Mouse (Mus musculus) embryonic fibroblast, embryonic 13.5 days (primary cell): ENCODE results near the gene Homer3.

Source experiments
- CTCF ChIP-seq: IDR thresholded peaks from 2 replicates; pipeline ENCODE4 v1.5.1; 2011; ENCODE audit warnings: mild to moderate bottlenecking, control low read depth, low read length, moderate library complexity, borderline replicate concordance; ENCODE audit not compliant: insufficient read depth
- POLR2A ChIP-seq: IDR thresholded peaks from 2 replicates; pipeline ENCODE4 v1.6.1; 2011; ENCODE audit warnings: low read depth, mild to moderate bottlenecking, control low read depth, low read length, moderate library complexity

DNA sequence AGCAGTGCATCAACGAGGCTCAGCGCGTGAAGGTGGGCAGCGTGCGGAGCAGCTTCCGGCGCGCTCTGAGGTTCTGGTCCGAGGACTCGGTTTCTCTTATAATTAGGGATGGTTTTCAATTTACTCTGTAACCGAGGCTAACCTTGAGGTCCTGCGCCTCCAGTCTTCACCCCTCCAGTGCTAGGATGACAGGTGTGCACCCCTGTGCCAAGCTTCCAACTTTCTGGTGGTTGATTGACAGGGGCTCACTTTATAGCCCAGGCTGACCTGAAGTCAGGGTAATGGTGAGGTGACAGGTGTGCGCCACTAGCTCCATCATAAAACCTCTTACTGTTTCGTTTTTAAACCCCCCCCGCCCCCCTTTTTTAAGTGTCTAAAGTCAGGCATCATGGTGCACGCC is 20.3 kb downstream of the Homer3 start:
- TF ChIP-seq POLR2A (no peak), CTCF (no peak)
